Mouse (Mus musculus): ENCODE results near the gene Tnfrsf9. TPM values are rescaled to one million over a fixed set of nuclear protein-coding genes. Genes with fewer than 3 reads are reported as not detected.

Tnfrsf9 gene
- total RNA-seq, 2 experiments from 2014 or later, result 0.80 to 1.1 TPM

DNA sequence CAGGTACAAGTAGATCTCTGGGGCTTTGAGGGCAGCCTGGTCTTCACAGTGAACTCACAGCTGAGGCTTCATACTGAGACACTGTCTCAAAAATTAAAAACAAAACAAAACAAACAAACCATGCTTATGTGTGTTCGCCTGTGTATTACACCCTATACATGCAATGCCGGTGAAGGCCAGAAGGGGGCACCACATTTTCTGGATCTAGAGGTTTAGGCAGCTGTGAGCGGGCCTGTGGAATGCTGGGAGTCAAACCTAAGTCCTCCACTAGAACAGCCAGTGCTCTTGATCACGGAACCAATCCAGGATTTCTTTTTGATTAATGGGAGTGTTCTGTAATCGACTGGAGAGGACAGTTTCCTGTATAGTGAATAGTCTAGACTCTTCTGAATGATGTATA is 11.6 kb downstream of the Tnfrsf9 start:
- DNase-seq (ENCODE audit: extremely low spot score in 1 of 2, low spot score in 1 of 2), result no peak

DNA sequence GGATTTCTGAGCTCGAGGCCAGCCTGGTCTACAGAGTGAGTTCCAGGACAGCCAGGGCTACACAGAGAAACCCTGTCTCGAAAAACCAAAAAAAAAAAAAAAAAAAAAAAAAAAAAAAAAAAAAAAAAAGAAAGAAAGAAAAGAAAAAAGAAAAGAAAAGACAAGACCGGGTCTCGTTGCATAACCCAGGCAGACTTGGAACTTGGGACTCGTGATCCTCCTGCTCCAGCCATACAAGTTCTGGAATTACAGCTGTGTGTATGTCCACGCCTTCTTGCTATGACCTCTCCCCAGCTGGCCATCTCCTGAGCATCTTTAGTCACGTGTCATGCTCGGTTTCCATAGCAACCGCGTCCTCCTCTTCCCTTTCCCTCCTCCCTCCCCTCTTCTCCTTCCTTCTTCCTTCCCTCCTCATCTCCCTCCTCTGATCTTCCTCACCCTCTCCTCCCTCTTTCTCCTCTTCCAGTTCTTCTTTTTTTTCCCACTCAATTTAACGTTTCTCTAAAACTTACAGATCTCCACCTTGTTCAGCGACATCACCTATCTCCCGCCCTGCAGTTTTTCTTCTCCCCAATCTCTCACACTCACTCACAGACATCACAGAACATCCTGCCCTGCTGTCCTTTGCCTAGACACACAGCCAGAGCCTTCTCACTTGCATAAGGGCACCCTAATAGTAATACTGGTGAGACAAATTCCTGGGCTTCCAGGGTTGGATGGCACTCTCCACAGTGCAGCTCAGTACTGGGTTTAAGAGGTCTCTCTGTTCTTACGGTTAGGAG is 12.8 kb downstream of the Tnfrsf9 start:
- no peak for DNase-seq (ENCODE audit: extremely low spot score in 1 of 2, low spot score in 1 of 2)

DNA sequence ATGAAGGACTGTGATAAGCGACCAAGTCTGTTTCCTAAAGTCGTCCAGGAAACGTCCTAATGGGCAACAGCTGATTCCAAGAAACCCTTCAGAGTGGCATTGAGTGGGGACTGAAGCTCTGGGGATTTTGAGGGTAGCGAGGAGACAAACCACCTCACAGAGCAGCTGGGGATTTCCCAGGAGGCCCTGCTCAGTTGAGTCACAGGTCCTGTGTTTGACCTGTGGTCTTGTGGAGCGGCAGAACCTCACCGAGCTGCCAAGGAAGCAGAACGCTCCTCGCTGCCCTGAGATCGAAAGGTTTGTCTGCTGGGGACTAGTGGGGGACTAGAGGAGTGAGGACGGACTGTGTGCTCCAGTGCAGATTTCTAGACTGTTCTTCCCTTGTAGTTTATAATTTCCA is 13.4 kb downstream of the Tnfrsf9 start:
- no peak for DNase-seq (ENCODE audit: extremely low spot score in 1 of 2, low spot score in 1 of 2)

DNA sequence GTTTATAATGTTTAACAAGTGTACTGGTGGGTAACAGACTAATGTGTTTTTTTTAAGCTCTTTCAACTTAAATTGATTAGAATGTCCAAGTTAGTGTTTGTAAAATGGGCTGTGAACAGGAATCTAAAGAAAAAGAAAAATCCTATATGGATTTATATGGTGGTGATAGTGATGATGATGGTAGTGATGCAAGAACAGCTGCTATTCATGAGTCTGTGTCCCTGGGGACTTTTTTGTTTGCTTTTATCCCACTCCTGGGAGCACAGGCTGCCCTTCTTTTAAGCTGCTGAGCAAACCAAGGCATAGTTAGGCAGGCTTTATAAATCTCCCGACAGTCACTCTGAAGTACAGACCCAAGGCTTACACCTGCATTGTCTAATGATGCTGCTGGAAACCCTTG is 19.1 kb downstream of the Tnfrsf9 start:
- DNase-seq (ENCODE audit: extremely low spot score in 1 of 2, low spot score in 1 of 2), result no peak

DNA sequence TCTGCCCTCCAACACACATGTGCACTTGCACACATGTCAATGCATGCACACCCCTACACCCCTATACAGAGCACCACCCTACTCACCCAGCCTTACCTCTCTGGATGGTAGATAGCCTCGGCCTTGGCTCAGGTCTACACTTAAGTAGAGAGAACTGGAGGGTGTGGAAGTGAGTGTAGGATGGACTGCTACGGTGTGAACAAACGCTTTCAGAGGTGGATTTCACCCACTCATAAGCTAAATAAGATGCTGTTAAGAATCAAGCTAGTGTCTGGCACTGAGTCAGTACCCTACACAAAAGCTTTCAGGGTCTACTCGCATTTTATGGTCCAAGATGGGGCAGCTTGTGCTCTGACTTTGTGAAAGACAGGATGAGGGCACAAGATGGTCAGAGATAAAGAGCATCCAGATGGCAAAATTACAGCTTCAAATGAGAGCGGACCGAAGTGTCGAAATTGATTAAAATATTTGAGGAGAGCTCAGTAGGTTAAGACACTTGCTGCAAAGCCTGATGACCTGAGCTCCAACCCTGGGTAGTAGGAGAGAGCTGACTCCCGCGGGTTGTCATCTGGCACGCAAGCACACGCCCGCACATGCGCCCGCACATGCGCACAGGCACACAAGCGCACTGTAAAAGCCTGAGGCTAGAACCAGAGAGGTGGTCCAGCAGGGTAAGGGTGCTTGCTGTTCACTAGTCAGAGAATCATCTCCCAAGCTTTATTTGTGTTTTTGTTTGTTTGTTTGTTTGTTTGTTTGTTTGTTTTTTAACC is 23.1 kb downstream of the Tnfrsf9 start:
- DNase-seq (ENCODE audit: extremely low spot score in 1 of 2, low spot score in 1 of 2), result peak in 1 of 2 experiments; percentile 40

DNA sequence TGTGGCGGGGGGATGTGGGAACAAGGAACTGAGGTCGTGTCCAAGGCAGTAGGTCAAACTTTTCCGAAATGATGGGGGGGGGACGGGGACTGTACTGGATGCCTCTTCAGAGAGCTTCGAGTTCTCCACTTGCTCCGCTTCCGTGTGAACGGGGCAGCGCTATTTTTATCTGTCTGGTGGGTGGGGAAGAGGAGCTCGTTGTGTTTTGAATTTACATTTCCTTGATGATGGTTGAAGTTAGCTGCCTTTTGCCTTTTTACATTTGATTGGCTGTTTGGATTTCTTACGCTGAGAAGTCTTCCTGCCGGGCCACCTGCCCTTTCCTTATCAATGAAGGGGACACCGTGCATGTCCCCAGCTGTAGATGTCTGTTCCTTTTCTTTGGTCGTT is 23.7 kb downstream of the Tnfrsf9 start:
- no peak for DNase-seq (ENCODE audit: extremely low spot score in 1 of 2, low spot score in 1 of 2)

DNA sequence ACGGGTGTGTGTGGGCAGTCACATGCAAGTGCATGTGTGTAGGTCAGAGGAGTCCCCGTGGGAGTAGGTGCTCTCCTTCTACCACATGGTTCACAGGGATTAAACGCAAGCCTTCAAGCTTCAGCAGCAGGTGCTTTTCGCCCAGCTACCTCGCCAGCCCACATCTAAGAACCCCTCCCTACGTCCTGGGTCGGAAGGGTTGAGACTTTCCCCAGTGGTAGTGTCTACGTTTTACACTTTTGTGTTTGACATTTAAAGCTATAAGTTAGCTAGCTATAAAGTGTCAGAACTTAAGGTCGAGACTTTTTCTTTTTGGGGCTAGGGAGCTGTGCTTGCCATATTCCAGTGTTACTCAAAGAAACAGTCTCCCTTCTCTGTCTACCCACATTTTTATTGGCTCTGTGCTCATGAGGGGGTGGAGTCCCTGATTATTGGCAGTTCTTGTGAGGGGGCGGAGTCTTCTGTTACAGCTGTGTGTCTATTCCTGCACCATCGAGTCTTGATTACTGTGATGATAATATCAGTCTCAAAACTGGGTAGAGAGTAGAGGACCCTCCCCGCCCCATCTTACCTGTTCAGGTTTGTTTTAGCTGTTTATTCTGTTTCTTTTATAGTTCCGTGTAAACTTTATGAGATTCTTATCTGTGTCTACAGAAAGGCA is 25.8 kb downstream of the Tnfrsf9 start:
- DNase-seq (ENCODE audit: extremely low spot score in 1 of 2, low spot score in 1 of 2), result no peak

DNA sequence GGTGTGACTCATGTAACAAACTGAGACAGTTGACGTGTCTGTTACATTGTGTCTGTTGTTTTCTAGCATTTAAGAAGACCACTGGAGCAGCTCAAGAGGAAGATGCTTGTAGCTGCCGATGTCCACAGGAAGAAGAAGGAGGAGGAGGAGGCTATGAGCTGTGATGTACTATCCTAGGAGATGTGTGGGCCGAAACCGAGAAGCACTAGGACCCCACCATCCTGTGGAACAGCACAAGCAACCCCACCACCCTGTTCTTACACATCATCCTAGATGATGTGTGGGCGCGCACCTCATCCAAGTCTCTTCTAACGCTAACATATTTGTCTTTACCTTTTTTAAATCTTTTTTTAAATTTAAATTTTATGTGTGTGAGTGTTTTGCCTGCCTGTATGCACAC is 30.3 kb downstream of the Tnfrsf9 start:
- DNase-seq (ENCODE audit: extremely low spot score in 1 of 2, low spot score in 1 of 2), result no peak

DNA sequence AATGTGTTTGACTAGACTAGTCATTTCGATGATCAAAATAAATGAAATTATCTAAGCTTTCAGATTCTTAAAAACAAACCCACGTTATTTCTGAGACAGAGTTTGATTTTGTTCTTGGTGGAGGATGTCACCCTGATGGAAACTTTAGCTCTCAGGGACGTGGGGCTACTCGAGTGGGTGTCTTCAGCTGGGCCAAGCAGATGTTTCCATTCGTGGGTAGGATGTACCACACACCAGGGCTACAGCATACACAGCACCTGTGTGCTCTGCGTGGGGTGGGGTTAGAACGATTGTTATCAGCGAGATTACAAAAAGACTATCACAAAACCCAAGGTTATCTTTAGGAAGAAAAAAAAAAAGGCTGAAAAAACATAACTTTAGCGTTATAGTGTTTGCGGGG is 36.6 kb downstream of the Tnfrsf9 start:
- DNase-seq (ENCODE audit: extremely low spot score in 1 of 2, low spot score in 1 of 2), result no peak

DNA sequence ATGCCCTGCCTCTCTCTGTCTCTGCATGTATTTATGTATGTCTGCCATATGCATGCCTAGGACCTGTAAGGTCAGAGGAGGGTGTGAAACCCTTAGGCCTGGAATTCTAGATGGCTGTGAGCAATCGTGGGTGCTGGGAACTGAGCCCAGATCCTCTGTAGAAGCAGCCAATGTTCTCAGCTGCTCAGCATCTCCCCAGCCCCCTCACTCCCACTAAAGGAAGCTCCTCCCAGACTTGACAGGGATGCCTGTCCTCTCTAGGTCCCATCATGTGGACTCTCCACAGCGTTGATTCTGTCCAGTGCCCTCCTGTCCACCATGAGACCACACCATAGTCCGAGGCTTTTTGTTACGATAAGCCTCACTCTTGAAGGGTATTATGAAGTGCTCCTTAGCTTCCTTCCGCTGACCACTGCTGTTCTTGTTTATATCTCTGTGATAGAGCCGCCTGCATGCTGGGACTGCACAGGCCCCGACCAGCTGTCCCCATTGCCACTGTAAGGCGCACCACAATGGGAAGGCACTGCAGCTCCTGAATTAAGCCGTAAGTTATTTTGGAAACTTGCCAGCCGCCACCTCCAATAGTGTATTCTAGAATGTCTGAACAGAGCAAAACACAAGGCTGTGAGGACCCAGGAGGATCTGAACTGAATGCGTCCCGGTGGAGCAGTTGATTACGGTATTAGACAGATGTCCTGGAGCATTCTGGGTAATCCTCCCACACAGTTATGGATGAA is 42.2 kb downstream of the Tnfrsf9 start:
- DNase-seq (ENCODE audit: extremely low spot score in 1 of 2, low spot score in 1 of 2), result peak in 1 of 2 experiments; percentile 21

DNA sequence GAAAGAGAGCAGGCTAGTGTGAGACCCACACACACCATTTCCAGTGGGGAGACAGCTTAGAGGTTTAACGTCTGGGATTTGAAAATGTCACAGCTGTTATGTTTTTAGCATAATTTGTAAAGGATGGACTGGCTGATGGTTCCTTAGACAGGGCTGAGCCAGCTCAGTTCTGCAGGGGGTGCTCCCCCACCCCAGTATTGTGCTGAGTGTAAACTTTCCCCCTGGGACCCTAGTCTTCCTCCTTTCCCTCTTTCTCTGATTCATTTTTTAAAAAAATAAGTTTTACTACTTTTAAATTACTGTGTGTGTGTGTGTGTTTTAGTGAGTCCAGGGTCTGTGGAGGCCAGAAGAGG is 42.7 kb downstream of the Tnfrsf9 start:
- DNase-seq (ENCODE audit: extremely low spot score in 1 of 2, low spot score in 1 of 2), result no peak

DNA sequence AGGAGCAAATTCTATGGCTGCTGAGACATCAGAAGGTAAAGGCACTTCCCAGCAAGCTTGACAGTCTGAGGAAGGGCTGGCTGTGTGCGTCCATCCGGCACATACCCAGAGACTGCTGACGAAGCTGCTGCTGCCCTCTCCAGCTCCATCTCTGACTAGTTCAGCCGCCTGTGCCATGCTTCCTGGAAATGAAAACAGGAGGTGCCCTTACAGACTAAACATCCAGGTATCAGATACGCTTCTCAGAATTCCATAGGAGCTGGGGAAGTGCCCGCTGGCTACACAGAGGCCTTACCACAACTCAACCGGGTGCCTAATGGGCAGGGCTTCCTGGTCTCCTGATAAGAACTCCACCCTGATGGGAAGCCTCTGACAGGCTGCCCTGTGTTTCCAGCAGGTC is 44.2 kb downstream of the Tnfrsf9 start:
- no peak for DNase-seq (ENCODE audit: extremely low spot score in 1 of 2, low spot score in 1 of 2)

DNA sequence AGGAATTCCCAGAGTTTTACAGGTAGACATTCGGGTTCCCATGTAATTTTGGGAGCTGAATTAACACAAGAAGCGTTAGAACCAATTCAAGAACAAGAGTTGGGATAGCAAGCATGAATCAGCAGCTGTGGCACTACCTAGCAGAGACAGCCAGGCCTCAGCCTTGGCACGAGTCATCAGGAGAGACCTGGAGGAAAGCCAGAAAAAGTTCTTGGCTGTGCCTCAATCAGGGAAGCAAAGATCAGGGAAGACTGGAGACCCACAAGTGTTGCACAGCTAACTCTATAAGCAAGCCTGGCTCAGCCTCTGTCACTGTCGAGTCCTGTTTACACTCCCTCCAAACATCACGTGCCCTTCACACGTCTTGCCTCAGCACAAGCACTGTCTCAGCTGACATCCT is 47.9 kb downstream of the Tnfrsf9 start:
- no peak for DNase-seq (ENCODE audit: extremely low spot score in 1 of 2, low spot score in 1 of 2)

DNA sequence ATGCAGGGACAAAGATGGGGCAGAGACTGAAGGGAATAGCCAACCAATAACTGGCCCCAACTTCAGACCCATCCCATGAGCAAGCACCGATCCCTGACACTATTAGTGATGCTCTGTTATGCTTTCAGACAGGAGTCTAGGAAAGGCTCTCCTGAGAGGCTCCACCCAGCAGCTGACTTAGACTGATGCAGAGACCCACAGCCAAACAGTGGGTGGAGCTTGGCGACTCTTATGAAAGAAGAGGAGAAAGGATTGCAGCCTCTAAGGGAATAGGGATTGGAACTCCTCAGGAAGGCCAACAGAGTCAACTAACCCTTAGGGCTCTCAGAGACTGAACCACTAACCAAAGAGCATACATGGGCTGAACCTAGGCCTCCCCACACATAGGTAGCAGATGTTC is 49.3 kb downstream of the Tnfrsf9 start:
- no peak for DNase-seq (ENCODE audit: extremely low spot score in 1 of 2, low spot score in 1 of 2)

DNA sequence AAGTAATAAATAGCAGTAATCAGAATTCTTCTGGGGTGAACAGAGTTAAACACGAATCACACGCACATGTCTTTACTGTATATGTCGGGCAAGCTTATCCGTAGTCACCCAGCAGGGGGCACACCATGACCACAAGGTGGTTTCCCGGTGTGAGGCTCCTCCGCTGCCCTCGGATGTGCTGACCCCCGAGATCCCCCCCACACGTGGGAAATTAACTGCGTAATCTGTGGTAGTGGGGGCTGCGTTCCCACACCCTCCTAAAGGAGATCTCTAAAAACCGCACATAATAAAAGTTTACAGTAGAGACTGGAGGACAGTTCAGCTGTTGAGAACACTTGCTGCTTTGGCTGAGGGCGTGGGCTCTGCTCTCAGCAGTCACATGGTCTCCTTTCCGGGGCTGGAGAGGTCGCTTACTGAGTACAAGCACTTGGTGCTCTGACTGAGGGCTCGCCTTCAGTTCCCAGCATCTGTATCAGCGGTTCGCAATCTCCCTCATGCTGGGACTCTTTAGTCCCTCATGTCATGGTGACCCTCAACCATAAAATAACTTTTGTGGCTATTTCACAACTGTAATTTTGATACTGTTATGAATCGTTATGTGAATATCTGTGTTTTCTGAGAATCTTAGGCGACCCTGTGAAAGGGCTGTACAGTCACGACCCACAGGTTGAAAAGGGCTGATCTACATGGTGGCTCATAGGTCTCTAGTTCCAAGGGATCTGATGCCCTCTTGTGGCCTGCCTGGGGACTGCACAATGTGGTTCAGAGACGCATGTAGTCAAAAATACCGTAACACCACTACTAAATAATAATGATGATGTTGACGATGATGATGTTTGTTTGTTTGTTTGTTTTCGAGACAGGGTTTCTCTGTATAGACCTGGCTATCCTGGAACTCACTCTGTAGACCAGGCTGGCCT is 50.5 kb downstream of the Tnfrsf9 start:
- DNase-seq (ENCODE audit: extremely low spot score in 1 of 2, low spot score in 1 of 2), result peak; percentile 85 to 98

DNA sequence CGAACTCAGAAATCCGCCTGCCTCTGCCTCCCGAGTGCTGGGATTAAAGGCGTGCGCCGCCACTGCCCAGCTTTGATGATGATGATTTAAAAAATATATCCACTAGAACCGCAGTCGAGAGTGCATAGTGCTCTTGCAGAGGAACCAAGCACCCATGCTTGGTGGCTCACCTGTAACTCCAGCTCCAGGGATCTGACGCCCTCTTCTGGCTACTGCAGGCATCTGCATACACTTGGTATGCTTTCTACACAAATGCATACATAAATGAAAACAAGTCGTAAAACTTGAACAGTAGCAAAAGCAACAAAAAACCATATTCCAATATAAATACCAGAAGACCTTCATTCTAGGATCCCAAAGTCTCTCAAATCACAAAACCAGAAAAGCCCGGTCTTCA is 51.2 kb downstream of the Tnfrsf9 start:
- DNase-seq (ENCODE audit: extremely low spot score in 1 of 2, low spot score in 1 of 2), result no peak

DNA sequence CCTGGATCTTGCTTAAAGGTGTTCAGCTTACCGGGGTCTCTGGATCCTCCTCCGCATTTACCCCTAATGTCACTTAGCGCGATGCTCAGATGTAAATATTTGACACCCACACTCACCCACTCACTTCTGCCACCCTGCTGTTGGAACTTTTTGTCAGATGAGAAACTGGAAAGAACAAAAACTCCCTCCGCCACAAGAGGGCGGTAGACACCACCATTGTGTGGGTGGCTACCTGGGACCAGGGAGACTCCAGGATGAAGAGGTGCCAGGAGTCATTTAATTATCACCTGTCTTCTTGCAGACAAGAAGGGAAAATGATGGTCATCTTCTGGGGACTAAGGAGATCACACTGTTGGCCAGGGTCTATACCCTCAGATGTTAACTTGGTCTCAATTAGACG is 52.2 kb downstream of the Tnfrsf9 start:
- DNase-seq (ENCODE audit: extremely low spot score in 1 of 2, low spot score in 1 of 2), result peak; percentile 65 to 82

DNA sequence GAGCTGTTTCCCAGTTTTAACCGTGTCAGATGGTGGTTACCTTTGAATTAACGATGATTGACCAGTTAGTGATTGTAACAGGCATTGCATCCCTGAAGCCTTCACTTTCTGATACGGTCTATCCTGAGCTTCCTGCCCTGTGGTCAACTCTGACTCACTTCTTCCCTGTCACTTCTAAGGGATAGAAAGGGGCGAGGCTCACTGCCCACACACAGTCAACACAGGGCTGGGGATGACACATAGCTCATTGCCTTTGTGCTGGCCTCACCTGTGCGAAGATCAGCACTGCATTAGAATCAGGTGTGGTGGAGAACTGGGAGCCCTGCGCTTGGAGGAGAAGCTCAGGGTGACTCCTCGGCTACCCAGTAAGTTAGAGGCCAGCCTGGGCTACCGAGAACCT is 54.6 kb downstream of the Tnfrsf9 start:
- DNase-seq (ENCODE audit: extremely low spot score in 1 of 2, low spot score in 1 of 2), result no peak

DNA sequence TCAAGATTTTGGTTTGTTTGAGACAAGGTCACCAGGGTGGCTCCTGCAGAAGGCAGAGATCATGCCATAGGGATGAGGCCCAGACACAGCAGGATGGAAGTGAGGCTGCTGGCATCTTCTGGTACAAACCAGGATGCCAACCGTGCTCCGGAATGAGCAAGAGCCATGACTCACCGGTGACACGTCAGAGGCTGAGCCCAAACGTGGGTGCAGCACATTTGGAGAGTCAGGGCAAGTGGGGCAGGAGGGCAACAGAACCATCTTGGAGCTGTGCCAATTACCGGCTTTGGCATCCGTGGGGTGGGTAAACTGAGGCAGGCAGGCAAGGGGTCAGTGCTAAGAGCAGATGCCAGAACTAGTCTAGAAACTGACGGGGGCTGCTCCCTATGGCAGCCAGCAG is 58.9 kb downstream of the Tnfrsf9 start:
- no peak for DNase-seq (ENCODE audit: extremely low spot score in 1 of 2, low spot score in 1 of 2)

DNA sequence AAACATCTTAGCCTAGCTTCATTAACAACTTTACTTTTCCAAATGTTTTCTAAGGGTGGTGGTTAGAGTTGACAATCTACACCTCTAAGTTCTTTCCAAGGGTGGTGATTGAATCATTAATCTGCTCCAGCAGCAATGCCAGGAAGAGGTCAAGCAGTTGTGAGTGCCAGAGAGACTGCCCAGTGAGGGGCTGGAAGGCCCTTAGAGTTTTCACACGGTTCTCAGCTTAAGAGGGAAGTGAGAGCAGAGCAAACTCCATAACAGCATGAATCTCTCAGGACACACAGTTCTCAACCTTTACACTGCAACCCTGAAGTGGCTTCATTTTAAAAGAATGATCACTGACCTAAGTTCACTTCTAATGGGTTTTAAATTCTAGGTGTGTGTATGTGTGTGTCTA is 60.8 kb downstream of the Tnfrsf9 start:
- no peak for DNase-seq (ENCODE audit: extremely low spot score in 1 of 2, low spot score in 1 of 2)
